8 mouse cellular contexts compared by ENCODE assay signal in genomic region chr7:134937471-134937926, GRCm38 (mm10). TPM values are rescaled to one million over a fixed set of nuclear protein-coding genes. Genes with fewer than 3 reads are reported as not detected.
DNase-seq lines count a peak whose midpoint lies in the region; ATAC-seq and TF ChIP-seq lines count a peak whose summit lies in the region.

No protein-coding gene starts in this region.

- no peak for DNase-seq in liver, adult 2 months (ENCODE audit: extremely low read depth, low read depth, low spot score)
- no peak for DNase-seq in liver
- DNase-seq in embryo, embryonic 11 days = peak; percentile 34
- DNase-seq in forelimb bud, embryonic 11.5 days (ENCODE audit: low read depth, low spot score) = peak; percentile 6
- DNase-seq in retina, embryonic 14.5 days (ENCODE audit: low spot score) = peak; percentile 24
- no peak for DNase-seq in spleen, postnatal 10 days (ENCODE audit: low spot score in 2 of 2)
- no peak for DNase-seq in cerebellum, adult 18-20 months

- 0 out of 2 replicates have a peak, but pooled peaks cover 2% of the 10 kb centered on the region for H3K4me1 ChIP-seq in liver, adult 2 months (ENCODE audit: control insufficient read depth, insufficient read depth, low read length)
- peaks cover 24% of the 10 kb centered on the region for H3K4me1 ChIP-seq in limb, embryonic 15.5 days

- TF ChIP-seq POLR2A in liver, adult 2 months (IDR thresholded peaks at IDR 0.05; ENCODE audit: extremely low read depth, insufficient read depth, low read length) = no peak

- H3K79me2 ChIP-seq in liver, adult 2 months (ENCODE audit: control insufficient read depth, insufficient read depth, low read length) = no peaks in the 10 kb centered on the region

- H3K27me3 ChIP-seq in liver, adult 2 months (ENCODE audit: control insufficient read depth, insufficient read depth, low read length) = no peaks in the 10 kb centered on the region
- peaks cover 22% of the 10 kb centered on the region for H3K27me3 ChIP-seq in limb, embryonic 15.5 days

- no peak overlapping the region for H3K9ac ChIP-seq in liver, adult 2 months (ENCODE audit: low read depth, low read length)
- H3K9ac ChIP-seq in limb, embryonic 15.5 days = 0 out of 2 replicates have a peak overlapping the region, but pooled peaks have one; percentile 21

- no peaks in the 10 kb centered on the region for H3K36me3 ChIP-seq in liver, adult 2 months (ENCODE audit: control insufficient read depth, insufficient read depth, low read length)
- no peaks in the 10 kb centered on the region for H3K36me3 ChIP-seq in limb, embryonic 15.5 days

- H3K4me2 ChIP-seq in limb, embryonic 15.5 days = peak overlapping the region; percentile 95

- 6% methylated on average over 34 of the region's 37 CpGs for WGBS in liver, adult 2 months
- under 1% methylated on average over 37 of the region's 37 CpGs for WGBS in limb, embryonic 15.5 days

- no peak overlapping the region for H3K27ac ChIP-seq in liver, adult 2 months (replicated peaks; ENCODE audit: insufficient read depth, low read depth, low read length)
- no peak overlapping the region for H3K27ac ChIP-seq in limb, embryonic 15.5 days

- peak; percentile 8; the same call in 1 of the 2 replicates for ATAC-seq in limb, embryonic 15.5 days (ENCODE audit: insufficient number of reproducible peaks, low FRiP score, low TSS enrichment, low read depth)

- no peak for TF ChIP-seq CTCF in liver, adult 2 months (IDR thresholded peaks at IDR 0.05; ENCODE audit: low read depth, low read length)

- no peaks in the 10 kb centered on the region for H3K9me3 ChIP-seq in limb, embryonic 15.5 days

- H3K4me3 ChIP-seq in liver, adult 2 months (ENCODE audit: insufficient read depth, low read depth, low read length) = peak overlapping the region; percentile 14; the same call in 1 of the 2 replicates
- peak overlapping the region; percentile 52 for H3K4me3 ChIP-seq in limb, embryonic 15.5 days

RNA-seq across cellular contexts. Expression of gene Fam196a, which starts 0.7 kb away (rescaled TPM):
- total RNA-seq in liver, adult 2 months (2014; rRNA removed) = not detected in 2 replicates
- not detected in 2 replicates for polyA plus RNA-seq in liver, adult 2 months (2012; rRNA removed)
- polyA plus RNA-seq in limb, embryonic 15.5 days (2015; fragmentation: Nextera tagmentation; extraction: Ambion mirVana) = 1.9 and 2.6 TPM in 2 replicates

Comparison
In these comparisons a context has a peak if more than half of its experiments do, and no peak if none do; other contexts are left out.
1. DNase-seq: peak in embryo, embryonic 11 days (single experiment), forelimb bud, embryonic 11.5 days (single experiment) and retina, embryonic 14.5 days (single experiment); none in liver, adult 2 months (single experiment), liver (single experiment), spleen, postnatal 10 days (0 of 2) and cerebellum, adult 18-20 months (0 of 2).